Mouse (Mus musculus): ENCODE data around the gene Epha5. TPM values are rescaled to one million over a fixed set of nuclear protein-coding genes. Genes with fewer than 3 reads are reported as not detected.

Gene Epha5
- polyA plus RNA-seq, 1 experiment, result 31.6 TPM

DNA sequence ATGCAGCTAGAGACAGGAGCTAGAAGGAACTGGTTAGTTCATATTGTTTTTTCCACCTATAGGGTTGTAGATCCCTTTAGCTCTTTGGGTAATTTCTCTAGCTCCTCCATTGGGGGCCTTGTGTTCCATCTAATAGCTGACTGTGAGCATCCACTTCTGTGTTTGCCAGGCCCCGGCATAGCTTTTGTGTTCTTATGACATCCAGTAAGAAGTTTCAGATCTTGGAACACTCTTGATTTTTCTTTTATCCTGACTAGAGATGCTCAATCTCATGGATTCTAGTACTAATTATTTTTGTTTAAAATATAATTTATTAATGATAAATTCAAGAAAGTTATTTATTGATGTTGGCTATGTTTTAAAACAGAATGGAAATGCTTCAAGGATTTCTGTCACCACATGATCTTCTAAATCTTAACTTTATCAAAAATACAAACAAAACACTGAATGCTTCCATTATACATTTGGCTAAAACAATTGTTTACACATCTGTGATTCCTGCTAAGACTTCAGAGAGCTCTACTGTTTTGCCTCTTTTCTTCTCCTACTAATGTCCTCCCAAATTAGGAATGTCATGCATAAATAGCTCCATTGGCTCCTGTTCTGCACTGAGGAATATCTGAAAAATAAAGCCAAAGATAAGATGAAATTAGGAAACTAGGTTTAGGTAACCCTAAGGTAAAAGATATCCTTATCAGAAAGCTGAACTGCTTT lies 379.8 kb downstream of the Epha5 start:
- Histone ChIP-seq H3K4me3 (ENCODE audit: insufficient read depth, low read length) (no peak overlapping the region), H3K4me1 (ENCODE audit: control insufficient read depth, insufficient read depth, low read length) (no peaks in the 10 kb centered on the region), H3K27ac (ENCODE audit: insufficient read depth, low read length) (no peak overlapping the region)
- no peak for TF ChIP-seq CTCF (IDR thresholded peaks at IDR 0.05; ENCODE audit: extremely low read depth, insufficient read depth, low read length)
- no peak for TF ChIP-seq POLR2A (IDR thresholded peaks at IDR 0.05; ENCODE audit: extremely low read depth, insufficient read depth, low read length)
